Mouse (Mus musculus) adrenal gland, adult 10 weeks (tissue): Measurements from ENCODE around the gene Prss45. TPM values are rescaled to one million over a fixed set of nuclear protein-coding genes. Genes with fewer than 3 reads are reported as not detected.

Source experiments
- polyA plus RNA-seq: library from polyadenylated mRNA; stranded (reverse); fragments of 350-450 nt; fragmentation: Illumina TruSeq; extraction: RNeasy Lipid Tissue Mini Kit (QIAGEN cat#74804); gene quantifications from one replicate; pipeline ENCODE4 v1.2.3, GENCODE M21; 2014; ENCODE audit warnings: low read depth, low replicate concordance

The Prss45 gene
- not detected for polyA plus RNA-seq

GRCm38 (mm10) chr9:110834411-110834810 lies at the start of gene Prss45:
Prss45 (plus strand) TSS chr9:110834588.

GRCm38 (mm10) chr9:110797866-110798265 lies 36.5 kb upstream of the Prss45 start, which contains the start of gene Prss42:
Prss42 (plus strand) TSS chr9:110798166.

DNA sequence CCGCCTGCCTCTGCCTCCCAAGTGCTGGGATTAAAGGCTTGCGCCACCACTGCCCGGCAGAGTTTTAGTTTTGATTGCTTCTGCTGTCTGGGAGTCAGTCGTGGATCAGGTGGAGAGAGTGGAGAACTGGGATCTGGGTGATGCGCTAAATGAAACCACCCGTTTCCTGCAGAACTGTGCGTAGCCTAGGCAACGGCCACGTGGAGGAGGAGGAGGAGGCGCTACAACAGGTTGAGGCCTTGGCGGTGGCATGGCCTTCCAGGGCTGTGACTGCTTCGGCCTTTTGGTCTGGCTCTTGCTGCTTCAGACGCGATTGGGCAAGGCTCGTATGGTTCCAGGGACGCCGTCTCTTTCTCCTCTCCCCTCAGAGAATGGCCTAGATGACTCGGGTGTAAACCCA lies 20.6 kb upstream of the Prss45 start, which contains the start of gene Prss44:
TSS of gene Prss44 (plus strand) at position 206 of the 400 bp plus-strand sequence.

DNA sequence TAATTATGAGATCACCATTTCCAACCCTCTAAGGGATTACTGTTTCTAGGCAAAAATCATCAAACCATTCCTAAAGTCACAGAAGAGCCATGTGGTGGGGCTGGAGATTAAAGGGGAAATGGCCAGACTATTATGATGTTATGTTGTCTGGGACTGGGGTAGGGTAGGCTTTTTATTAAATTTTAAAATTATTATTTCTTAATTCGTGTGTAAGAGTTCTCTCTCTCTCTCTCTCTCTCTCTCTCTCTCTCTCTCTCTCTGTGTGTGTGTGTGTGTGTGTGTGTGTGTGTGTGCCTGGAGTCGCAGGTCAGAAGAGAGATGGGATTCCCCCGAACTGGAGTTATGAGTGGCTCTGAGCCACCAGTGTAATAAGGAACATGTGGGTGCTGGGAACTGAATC lies 8.0 kb upstream of the Prss45 start, which contains the start of gene Prss43:
TSS of gene Prss43 (plus strand) at position 301 of the 400 bp plus-strand sequence.

GRCm38 (mm10) chr9:110844206-110844605 lies 9.8 kb downstream of the Prss45 start, which contains the start of gene Prss46:
Prss46 (plus strand) TSS chr9:110844506.

GRCm38 (mm10) chr9:110857781-110858472 lies 23.5 kb downstream of the Prss45 start, which contains the start of gene Prss50:
Prss50 (plus strand) TSS chr9:110857967.

DNA sequence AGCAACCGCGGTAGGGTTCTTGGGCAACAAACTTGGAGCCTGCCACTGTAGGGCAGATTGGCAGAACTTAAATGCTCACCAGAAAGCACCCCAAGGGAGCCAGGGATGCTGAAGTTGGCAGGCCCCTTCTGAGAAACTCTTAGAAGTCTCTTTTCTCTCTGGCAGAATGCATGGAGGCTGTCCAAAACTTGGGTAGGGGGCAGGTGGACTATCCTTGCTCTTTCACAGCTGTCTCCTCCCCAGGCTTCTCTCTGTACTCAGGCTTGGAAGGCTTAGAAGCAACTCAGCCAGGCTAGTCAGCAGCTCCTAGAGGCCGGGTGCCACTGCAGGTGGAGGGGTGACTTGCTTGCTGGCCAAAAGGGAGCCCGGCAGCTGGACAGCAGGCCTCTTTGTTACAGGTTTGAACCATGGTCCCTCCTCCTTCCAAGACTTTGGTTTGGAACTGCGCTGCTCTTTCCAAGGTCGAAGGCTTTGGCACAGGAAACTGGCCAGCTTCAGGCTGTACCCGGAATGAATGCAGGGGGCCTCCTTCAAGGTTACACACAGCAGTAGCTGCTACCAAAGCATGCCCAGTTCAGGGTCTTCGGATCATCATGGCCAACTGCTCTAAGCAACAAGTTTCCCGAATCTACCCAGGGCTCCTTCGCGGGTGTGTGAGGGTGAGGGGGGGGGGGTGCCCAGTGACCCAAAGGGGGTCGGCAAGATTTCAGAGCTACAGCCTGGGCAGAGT lies 45.0 kb downstream of the Prss45 start, which contains the start of gene Als2cl:
TSS of gene Als2cl (plus strand) at position 680 of the 730 bp plus-strand sequence.

GRCm38 (mm10) chr9:110879998-110880561 lies 45.7 kb downstream of the Prss45 start, which contains the start of gene Tmie:
Tmie (minus strand) TSS chr9:110880113.

Other genes starting within 250 kb of the Prss45 start
- gene Nradd, start 210.1 kb upstream of the Prss45 start, polyA plus RNA-seq = 0.82 TPM
- gene Nbeal2, start 180.4 kb upstream of the Prss45 start, polyA plus RNA-seq = not detected
- not detected for gene Ccdc12, start 178.1 kb upstream of the Prss45 start, polyA plus RNA-seq
- gene Myl3, start 92.7 kb upstream of the Prss45 start, polyA plus RNA-seq = not detected
- not detected for gene Pth1r, start 87.4 kb upstream of the Prss45 start, polyA plus RNA-seq
- gene Prss42, start 36.4 kb upstream of the Prss45 start, polyA plus RNA-seq = not detected
- not detected for gene Prss44, start 20.6 kb upstream of the Prss45 start, polyA plus RNA-seq
- not detected for gene Prss43, start 7.9 kb upstream of the Prss45 start, polyA plus RNA-seq
- not detected for gene Prss46, start 9.9 kb downstream of the Prss45 start, polyA plus RNA-seq
- gene Prss50, start 23.4 kb downstream of the Prss45 start, polyA plus RNA-seq = not detected
- 2.3 TPM for gene Als2cl, start 45.3 kb downstream of the Prss45 start, polyA plus RNA-seq
- 0.87 TPM for gene Tmie, start 45.5 kb downstream of the Prss45 start, polyA plus RNA-seq
- gene Fam240a, start 82.3 kb downstream of the Prss45 start, polyA plus RNA-seq = not detected
- 0.41 TPM for gene Tdgf1, start 111.6 kb downstream of the Prss45 start, polyA plus RNA-seq
- 36.4 TPM for gene Lrrc2, start 117.0 kb downstream of the Prss45 start, polyA plus RNA-seq
- 3.6 TPM for gene Rtp3, start 156.0 kb downstream of the Prss45 start, polyA plus RNA-seq
- 4.1 TPM for gene Ltf, start 184.7 kb downstream of the Prss45 start, polyA plus RNA-seq
- gene Ccrl2, start 222.9 kb downstream of the Prss45 start, polyA plus RNA-seq = 3.4 TPM